Mouse (Mus musculus) intestine, embryonic 16.5 days (tissue): ENCODE data around the gene Ibsp. TPM values are rescaled to one million over a fixed set of nuclear protein-coding genes. Genes with fewer than 3 reads are reported as not detected.
A peak's percentile ranks its signal among the peaks of the same experiment; 100 is the strongest.

Experiments
- ATAC-seq: fragments of 200-750 bp; cut with Nextera tagmentation; 2 replicates; pipeline ENCODE4 v1.8.0; 2017; ENCODE audit warnings: moderate TSS enrichment, moderate library complexity
- H3K27ac ChIP-seq: fragments of 300-500 bp; sonication (generic); 2 replicates; pipeline ENCODE4 v1.5.1; 2014; ENCODE audit warnings: mild to moderate bottlenecking, low read length
- H3K27me3 ChIP-seq: fragments of 300-500 bp; sonication (generic); replicated peaks from 2 replicates; pipeline ENCODE4 v1.6.1; 2014; ENCODE audit warnings: low read length, control low read depth, mixed read lengths; ENCODE audit not compliant: control insufficient read depth, insufficient read depth
- H3K36me3 ChIP-seq: fragments of 300-500 bp; sonication (generic); 2 replicates; pipeline ENCODE4 v1.6.1; 2014; ENCODE audit warnings: low read length, control low read depth; ENCODE audit not compliant: control insufficient read depth, insufficient read depth
- H3K4me1 ChIP-seq: fragments of 300-500 bp; sonication (generic); 2 replicates; pipeline ENCODE4 v1.6.1; 2014; ENCODE audit warnings: low read length, control low read depth, mixed read lengths; ENCODE audit not compliant: control insufficient read depth, insufficient read depth
- H3K4me2 ChIP-seq: fragments of 300-500 bp; sonication (generic); 2 replicates; pipeline ENCODE4 v1.6.1; 2014; ENCODE audit warnings: low read depth, low read length, control low read depth
- H3K4me3 ChIP-seq: fragments of 300-500 bp; sonication (generic); 2 replicates; pipeline ENCODE4 v1.5.1; 2014; ENCODE audit warnings: mild to moderate bottlenecking, low read length
- H3K9ac ChIP-seq: fragments of 300-500 bp; sonication (generic); 2 replicates; pipeline ENCODE4 v1.6.1; 2014; ENCODE audit warnings: low read depth, low read length
- H3K9me3 ChIP-seq: fragments of 300-500 bp; sonication (generic); 2 replicates; pipeline ENCODE4 v1.6.1; 2016; ENCODE audit warnings: low read length, control low read depth; ENCODE audit not compliant: control insufficient read depth
- WGBS: fragments of 180-500 bp; shearing (Covaris S2); extraction: QIAGEN DNeasy Blood & Tissue Kit; methylation state at CpG from one replicate; pipeline ENCODE4 v1.1.7; 2014; 5-methylcytosine and 5-hydroxymethylcytosine counted together
- polyA plus RNA-seq: library from polyadenylated mRNA; unstranded; fragments of >200 nt; fragmentation: Nextera tagmentation; extraction: Ambion mirVana; gene quantifications from 2 replicates; pipeline ENCODE4 v1.2.1, GENCODE M21; 2015

Gene Ibsp
- polyA plus RNA-seq, result 0.16 TPM in 1 of 2 replicates, not detected in the other

- H3K9ac ChIP-seq, result no peak within 1 kb of the TSS
- no peaks in the 10 kb centered on the region for H3K27me3 ChIP-seq
- no peaks in the 10 kb centered on the region for H3K36me3 ChIP-seq
- H3K4me3 ChIP-seq, result no peak within 1 kb of the TSS
- no peak within 1 kb of the TSS for H3K27ac ChIP-seq
- ATAC-seq, result no peak
- H3K9me3 ChIP-seq, result no peaks in the 10 kb centered on the region
- no peak within 1 kb of the TSS for H3K4me2 ChIP-seq
- no peaks in the 10 kb centered on the region for H3K4me1 ChIP-seq
- WGBS, result 63% methylated on average over 6 of the region's 6 CpGs
Measured at GRCm38 (mm10) chr5:104298994-104299393, at the start of gene Ibsp. Gene Ibsp, plus strand, starts transcription at chr5:104299171.

- no peak overlapping the region for H3K9ac ChIP-seq
- no peak overlapping the region for H3K4me2 ChIP-seq
- no peaks in the 10 kb centered on the region for H3K36me3 ChIP-seq
- no peak overlapping the region for H3K27ac ChIP-seq
- no peak for ATAC-seq
- no peaks in the 10 kb centered on the region for H3K4me1 ChIP-seq
- no peaks in the 10 kb centered on the region for H3K27me3 ChIP-seq
- WGBS, result 81% methylated on average over 5 of the region's 5 CpGs
- no peaks in the 10 kb centered on the region for H3K9me3 ChIP-seq
- H3K4me3 ChIP-seq, result no peak overlapping the region
Measured at GRCm38 (mm10) chr5:104251811-104252210, 47.2 kb upstream of the Ibsp start.

- peak; percentile 71 for ATAC-seq
Measured at GRCm38 (mm10) chr5:104256585-104256984, 42.4 kb upstream of the Ibsp start.

GRCm38 (mm10) chr5:104261908-104262461 lies 37.0 kb upstream of the Ibsp start:
- no peak overlapping the region for H3K4me3 ChIP-seq
- H3K4me1 ChIP-seq, result no peaks in the 10 kb centered on the region
- WGBS, result 49% methylated on average over 4 of the region's 4 CpGs
- H3K4me2 ChIP-seq, result no peak overlapping the region
- H3K27me3 ChIP-seq, result no peaks in the 10 kb centered on the region
- H3K9ac ChIP-seq, result no peak overlapping the region
- H3K36me3 ChIP-seq, result no peaks in the 10 kb centered on the region
- no peaks in the 10 kb centered on the region for H3K9me3 ChIP-seq
- no peak overlapping the region for H3K27ac ChIP-seq
- no peak for ATAC-seq

More at GRCm38 (mm10) chr5:104256585-104256984, 42.4 kb upstream of the Ibsp start:
- Histone ChIP-seq H3K9me3 (no peaks in the 10 kb centered on the region), H3K36me3 (no peaks in the 10 kb centered on the region), H3K27ac (no peak overlapping the region), H3K4me3 (no peak overlapping the region), H3K4me2 (no peak overlapping the region), H3K9ac (no peak overlapping the region), H3K27me3 (no peaks in the 10 kb centered on the region), H3K4me1 (no peaks in the 10 kb centered on the region)
- WGBS, result 35% methylated on average over 3 of the region's 3 CpGs

- peak; percentile 99 for ATAC-seq
- Histone ChIP-seq H3K4me1 (no peaks in the 10 kb centered on the region), H3K27me3 (no peaks in the 10 kb centered on the region), H3K4me3 (no peak overlapping the region), H3K36me3 (no peaks in the 10 kb centered on the region), H3K27ac (no peak overlapping the region), H3K9me3 (no peaks in the 10 kb centered on the region), H3K9ac (no peak overlapping the region), H3K4me2 (no peak overlapping the region)
- 79% methylated on average over 13 of the region's 13 CpGs for WGBS
Measured at GRCm38 (mm10) chr5:104263014-104263776, 35.8 kb upstream of the Ibsp start.

- H3K9ac ChIP-seq, result no peak overlapping the region
- H3K27ac ChIP-seq, result no peak overlapping the region
- no peak overlapping the region for H3K4me2 ChIP-seq
- no peaks in the 10 kb centered on the region for H3K27me3 ChIP-seq
- no peak for ATAC-seq
- no peak overlapping the region for H3K4me3 ChIP-seq
- no peaks in the 10 kb centered on the region for H3K9me3 ChIP-seq
- H3K36me3 ChIP-seq, result no peaks in the 10 kb centered on the region
- no peaks in the 10 kb centered on the region for H3K4me1 ChIP-seq
- WGBS, result 77% methylated on average over 6 of the region's 6 CpGs
Measured at GRCm38 (mm10) chr5:104294201-104294600, 4.8 kb upstream of the Ibsp start.

GRCm38 (mm10) chr5:104314073-104314472 lies 15.1 kb downstream of the Ibsp start:
- no peak for ATAC-seq
- H3K9ac ChIP-seq, result no peak overlapping the region
- no peak overlapping the region for H3K4me2 ChIP-seq
- H3K4me3 ChIP-seq, result no peak overlapping the region
- no peaks in the 10 kb centered on the region for H3K9me3 ChIP-seq
- H3K27ac ChIP-seq, result no peak overlapping the region
- 64% methylated on average over 1 of the region's 1 CpGs for WGBS
- H3K27me3 ChIP-seq, result no peaks in the 10 kb centered on the region
- H3K36me3 ChIP-seq, result no peaks in the 10 kb centered on the region
- H3K4me1 ChIP-seq, result no peaks in the 10 kb centered on the region

- Histone ChIP-seq H3K4me2 (no peak within 1 kb of the TSS), H3K4me1 (no peaks in the 10 kb centered on the region), H3K27me3 (no peaks in the 10 kb centered on the region), H3K9ac (no peak within 1 kb of the TSS), H3K9me3 (no peaks in the 10 kb centered on the region), H3K27ac (no peak within 1 kb of the TSS), H3K36me3 (no peaks in the 10 kb centered on the region), H3K4me3 (no peak within 1 kb of the TSS)
- 87% methylated on average over 6 of the region's 6 CpGs for whole genome bisulfite sequencing
- ATAC-seq, result no peak
Measured at GRCm38 (mm10) chr5:104325029-104325428, 26.1 kb downstream of the Ibsp start, which contains the start of gene Mepe. Gene Mepe, plus strand, starts transcription at chr5:104325329.

GRCm38 (mm10) chr5:104326884-104327283 lies 27.9 kb downstream of the Ibsp start:
- no peaks in the 10 kb centered on the region for H3K27me3 ChIP-seq
- no peak overlapping the region for H3K4me3 ChIP-seq

More at GRCm38 (mm10) chr5:104326884-104327283, 27.9 kb downstream of the Ibsp start:
- Histone ChIP-seq H3K27ac (no peak overlapping the region), H3K4me1 (no peaks in the 10 kb centered on the region), H3K4me2 (no peak overlapping the region), H3K9me3 (no peaks in the 10 kb centered on the region), H3K36me3 (no peaks in the 10 kb centered on the region), H3K9ac (no peak overlapping the region)
- no peak for ATAC-seq
- 71% methylated on average over 4 of the region's 4 CpGs for WGBS
